Mouse (Mus musculus): ENCODE data around the gene Hdac4. TPM values are rescaled to one million over a fixed set of nuclear protein-coding genes. Genes with fewer than 3 reads are reported as not detected.
A peak's percentile ranks its signal among the peaks of the same experiment; 100 is the strongest.

The Hdac4 gene
- total RNA-seq, 2 experiments from 2014 or later, result 11.7 to 13.8 TPM

DNA sequence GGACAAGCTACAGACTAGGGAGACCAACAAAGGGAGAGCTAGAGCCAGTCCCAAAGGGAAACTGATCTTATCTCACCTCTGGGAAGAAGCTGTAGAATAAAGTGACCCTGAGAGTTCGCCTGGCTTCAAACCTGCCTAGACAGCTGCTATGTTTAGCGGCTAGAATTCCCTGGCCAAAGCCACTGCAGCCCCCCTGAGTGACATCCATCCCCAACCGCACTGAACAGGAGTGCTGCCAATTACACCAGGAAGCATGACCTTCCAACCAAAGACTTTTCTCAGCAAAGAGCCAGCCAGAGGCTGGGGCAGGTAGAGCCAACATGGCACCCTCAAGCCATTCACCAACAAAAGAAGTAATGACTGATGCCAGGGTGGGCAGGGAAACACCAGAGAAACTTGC is 260.3 kb downstream of the Hdac4 start:
- ATAC-seq (replicated peaks; ENCODE audit: poor library complexity, severe bottlenecking), result no peak

GRCm38 (mm10) chr1:91933681-91934080 is 261.8 kb downstream of the Hdac4 start:
- ATAC-seq (replicated peaks; ENCODE audit: poor library complexity, severe bottlenecking), result no peak

GRCm38 (mm10) chr1:91932221-91932620 is 263.3 kb downstream of the Hdac4 start:
- ATAC-seq (replicated peaks; ENCODE audit: poor library complexity, severe bottlenecking), result no peak

- ATAC-seq (replicated peaks; ENCODE audit: poor library complexity, severe bottlenecking), result no peak
These were observed 263.7 kb downstream of the Hdac4 start for GRCm38 (mm10) chr1:91931786-91932185.

GRCm38 (mm10) chr1:91931196-91931595 is 264.3 kb downstream of the Hdac4 start:
- no peak for ATAC-seq (replicated peaks; ENCODE audit: poor library complexity, severe bottlenecking)

DNA sequence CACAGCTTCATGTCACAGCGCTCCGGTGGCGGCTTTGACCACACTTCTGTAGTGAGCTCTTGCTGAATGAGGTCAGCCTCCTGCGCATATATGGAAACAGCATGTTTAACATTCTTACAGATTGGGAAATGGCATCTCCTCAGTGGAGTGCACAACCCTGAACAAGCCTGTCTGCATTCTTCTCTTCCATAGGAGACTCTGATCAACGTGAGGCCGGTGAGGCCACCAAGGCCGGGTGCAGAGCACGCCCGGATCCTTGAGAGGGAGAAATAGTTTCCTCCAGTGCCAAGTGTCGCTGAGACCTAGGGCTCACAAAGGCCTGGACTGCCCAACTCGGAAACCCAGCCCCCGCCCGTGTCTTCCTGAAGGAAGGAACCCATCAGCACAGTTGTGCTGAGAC is 266.4 kb downstream of the Hdac4 start:
- no peak for ATAC-seq (replicated peaks; ENCODE audit: poor library complexity, severe bottlenecking)

DNA sequence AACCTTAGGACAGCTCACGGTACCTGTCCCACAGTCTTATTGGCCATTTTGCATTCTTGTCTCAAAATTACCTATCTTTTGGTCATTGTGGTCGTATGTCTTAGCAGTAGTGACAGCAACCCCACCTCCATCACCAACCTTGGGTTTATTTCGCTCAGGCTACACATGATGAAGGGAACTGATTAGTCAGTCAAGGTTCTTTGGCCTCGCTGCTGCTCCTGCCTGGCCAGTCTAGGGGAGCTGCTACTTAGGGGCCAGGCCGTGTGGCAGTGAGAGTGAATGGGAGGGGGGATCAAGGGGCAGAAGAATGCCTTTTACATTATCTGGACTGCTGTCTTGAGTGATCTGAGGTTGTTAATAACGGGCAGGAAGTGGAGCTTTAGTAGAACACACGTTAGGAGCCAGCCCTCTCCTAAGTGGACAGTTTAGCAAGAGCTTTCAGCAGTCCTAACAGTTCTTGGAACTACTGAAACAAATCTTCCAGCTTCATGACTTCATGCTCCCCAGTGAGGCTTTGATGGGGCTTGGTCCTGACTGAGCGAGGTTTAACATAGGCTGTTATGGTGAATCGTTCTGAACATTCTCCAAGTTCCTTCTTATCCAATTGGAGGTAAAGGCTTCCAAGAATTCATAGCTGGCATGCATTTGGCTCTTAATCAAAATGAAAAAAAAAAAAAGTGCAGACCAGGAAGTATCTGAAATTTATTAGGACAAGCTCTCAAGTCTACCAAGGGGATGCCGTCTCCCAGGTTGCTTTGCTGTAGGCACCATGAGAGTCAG is 267.8 kb downstream of the Hdac4 start:
- ATAC-seq (replicated peaks; ENCODE audit: poor library complexity, severe bottlenecking), result no peak

DNA sequence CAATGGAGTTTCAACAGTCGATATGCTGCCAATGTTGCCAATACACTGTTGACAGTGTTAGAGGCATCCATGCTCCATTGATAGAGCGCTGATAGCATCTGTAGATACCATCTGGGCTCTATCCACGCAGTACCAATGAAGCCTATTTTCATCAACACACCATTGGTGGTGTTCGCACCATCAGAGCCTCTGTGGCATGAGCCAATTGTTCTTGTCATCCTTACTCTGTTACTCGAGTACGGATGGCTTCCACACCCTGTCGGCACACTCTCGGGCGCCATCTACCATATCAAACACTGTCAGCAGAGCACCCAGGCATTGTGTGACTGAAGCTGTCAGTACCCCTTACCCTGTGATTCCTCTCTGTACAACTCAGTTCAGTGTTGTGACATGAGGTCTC is 271.9 kb downstream of the Hdac4 start:
- no peak for ATAC-seq (replicated peaks; ENCODE audit: poor library complexity, severe bottlenecking)

DNA sequence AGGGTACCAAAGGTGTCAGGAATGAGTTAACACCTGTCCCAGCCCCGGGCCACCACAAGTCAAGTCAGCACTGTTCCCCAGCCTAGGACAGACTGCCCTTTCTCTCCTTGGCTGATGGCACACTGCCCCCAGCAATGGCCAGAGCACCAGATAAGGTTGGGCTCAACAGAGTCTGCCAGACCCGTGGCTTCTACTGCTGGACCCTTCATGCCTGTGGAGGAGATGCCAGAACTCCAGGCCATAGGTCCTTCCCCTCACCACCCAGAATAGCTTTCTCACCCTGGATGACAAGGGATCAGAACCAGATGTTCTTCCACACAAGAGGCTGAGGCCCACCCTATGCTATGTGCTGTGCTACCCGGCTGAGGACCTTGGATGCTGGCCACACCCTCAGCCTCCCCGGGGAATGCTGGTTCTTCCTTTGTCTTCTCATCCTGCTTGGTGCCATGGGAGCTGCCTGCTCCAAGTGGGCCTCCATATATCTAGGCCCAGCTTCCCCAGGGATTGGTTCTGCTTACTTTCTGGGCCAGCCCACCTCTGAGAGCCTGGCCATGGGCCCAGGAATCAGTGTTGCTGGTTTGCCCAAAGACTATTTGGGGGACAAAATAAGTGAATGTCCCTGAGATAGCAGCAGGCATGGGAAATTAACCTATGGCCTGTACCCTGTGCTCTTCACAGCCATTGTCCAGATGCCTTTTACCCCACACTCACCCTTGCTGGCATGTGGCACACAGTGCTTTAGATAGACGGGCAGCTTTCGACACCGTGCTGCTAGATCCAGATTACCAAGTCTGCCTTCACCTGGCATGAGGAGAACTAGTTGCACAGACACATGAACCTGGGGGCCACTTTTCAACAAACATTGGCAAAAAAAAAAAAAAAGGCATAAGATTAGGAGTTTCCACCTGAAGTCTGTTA is 273.0 kb downstream of the Hdac4 start:
- ATAC-seq (replicated peaks; ENCODE audit: poor library complexity, severe bottlenecking), result no peak

DNA sequence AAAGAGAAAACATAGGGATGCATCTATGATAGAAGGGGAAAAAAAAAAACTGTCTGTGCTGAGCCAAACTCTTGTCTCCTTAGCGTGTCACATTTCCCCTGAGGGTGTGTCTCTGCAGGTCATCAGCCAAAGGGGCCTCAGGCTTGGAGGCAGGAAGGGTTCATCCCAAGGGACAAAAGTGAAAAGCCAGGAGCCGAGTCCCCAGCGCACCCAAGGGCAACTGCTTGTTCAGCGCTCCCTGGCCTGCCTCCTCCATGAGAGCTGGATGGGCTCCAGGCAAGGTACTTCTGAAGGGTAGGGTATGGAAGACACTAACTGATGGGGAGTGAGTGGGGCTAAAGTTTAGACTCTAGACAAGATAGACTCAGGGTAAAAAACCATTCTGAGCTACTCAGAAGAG is 273.8 kb downstream of the Hdac4 start:
- ATAC-seq (replicated peaks; ENCODE audit: poor library complexity, severe bottlenecking), result no peak

DNA sequence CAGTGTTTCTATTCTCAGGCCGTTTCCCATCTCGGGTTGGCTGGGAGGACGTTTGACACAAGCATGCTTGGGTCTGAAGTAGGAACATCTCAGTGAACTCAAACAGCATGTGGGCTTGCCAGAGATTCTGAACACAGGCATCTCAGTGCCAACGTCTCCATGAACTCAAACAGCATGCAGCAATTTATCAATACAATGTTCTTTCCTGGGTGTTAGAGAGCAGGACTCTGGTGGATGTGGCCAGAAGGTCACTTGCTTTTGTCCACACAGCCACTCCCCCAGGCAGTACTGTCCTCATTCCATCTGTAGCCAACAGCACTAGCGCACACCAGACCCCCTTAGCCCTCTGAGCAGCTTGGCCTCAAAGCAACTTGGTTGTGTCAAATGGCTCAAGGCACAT is 274.2 kb downstream of the Hdac4 start:
- no peak for ATAC-seq (replicated peaks; ENCODE audit: poor library complexity, severe bottlenecking)

- no peak for ATAC-seq (replicated peaks; ENCODE audit: poor library complexity, severe bottlenecking)
These were observed 275.4 kb downstream of the Hdac4 start for GRCm38 (mm10) chr1:91920038-91920589.

DNA sequence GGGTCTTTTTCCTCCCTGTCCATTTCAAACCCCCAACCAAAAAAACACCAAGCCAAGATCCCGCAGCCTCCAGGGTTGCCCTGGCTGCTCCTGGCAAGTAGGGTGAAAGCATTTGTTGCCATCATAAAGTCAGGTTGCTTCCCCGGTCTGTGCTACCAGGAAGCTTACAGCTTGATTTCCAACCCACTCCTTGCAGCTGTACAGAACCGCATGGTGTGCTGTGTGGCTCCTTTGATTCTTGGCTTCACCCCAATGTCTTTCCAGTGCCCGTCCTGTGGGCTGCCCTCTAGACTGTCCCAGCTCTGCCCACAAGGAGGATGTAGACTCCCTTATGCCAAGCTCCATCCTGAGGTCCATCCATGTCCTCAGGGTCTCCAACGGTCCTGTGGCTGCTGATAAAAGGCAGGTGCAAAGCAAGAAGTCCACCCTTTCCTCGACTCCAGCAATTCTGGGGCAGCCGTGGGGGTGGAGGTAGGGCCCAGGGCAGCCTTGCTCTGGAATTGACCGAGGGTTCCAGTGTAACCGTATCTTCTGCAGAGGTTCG is 277.2 kb downstream of the Hdac4 start:
- ATAC-seq (replicated peaks; ENCODE audit: poor library complexity, severe bottlenecking), result no peak

DNA sequence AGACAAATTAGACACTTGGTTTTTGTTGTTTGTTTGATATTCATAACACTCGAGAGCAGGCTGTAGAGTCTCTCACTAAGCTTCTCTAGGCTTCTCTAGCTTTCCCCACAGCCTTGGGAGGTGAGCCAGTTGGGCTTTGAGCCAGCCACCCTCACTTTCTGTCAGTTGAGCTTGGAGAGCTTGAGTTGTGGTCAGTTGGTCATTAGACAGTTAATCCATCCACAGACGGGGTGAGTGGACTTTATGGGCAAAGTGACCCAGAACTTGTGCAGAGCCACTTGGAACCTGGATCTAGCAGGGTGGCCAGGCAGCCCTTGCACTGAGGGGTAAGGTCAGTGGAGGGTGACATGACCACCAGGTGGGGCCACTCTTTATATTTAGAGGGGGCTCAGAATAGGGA is 277.9 kb downstream of the Hdac4 start:
- ATAC-seq (replicated peaks; ENCODE audit: poor library complexity, severe bottlenecking), result no peak

DNA sequence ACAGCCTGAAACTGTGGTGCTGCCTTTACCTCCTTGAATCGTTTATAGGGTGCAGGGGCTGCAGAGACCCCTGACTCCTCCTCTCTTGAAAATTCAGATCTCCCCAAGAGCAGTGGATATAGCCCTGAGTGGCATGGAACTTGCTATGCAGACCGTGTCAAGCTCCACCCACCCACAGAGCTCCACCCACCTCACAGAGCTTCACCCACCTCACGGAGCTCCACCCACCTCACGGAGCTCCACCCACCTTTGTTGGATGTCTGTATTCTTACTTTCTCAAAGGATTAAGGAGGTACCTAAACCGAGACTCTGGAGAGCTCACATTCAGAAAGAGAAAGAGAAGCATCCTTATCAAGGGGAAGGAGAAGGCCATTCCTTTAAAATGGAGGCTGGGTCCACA is 279.5 kb downstream of the Hdac4 start:
- no peak for ATAC-seq (replicated peaks; ENCODE audit: poor library complexity, severe bottlenecking)

GRCm38 (mm10) chr1:91914648-91915047 is 280.9 kb downstream of the Hdac4 start:
- no peak for ATAC-seq (replicated peaks; ENCODE audit: poor library complexity, severe bottlenecking)

DNA sequence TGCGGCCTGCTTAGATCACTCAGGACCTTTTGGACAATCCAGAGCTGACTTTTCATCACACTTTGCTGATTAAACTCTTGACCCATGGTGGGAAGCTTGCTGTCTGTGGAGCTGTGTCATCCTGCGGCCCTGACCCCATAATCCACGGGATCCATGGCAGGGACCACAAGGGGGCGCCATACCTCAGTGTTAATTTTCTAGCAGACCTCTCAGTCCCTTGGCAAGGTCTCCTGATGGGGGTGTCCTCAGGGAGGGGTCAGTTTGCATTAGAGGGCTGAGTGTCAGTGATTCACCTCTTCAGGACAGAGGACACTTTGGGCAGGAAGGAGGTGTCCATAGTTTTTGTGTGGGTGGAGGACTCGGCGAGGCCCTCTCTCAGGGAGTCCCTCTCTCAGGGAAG is 281.6 kb downstream of the Hdac4 start:
- peak; percentile 70 for ATAC-seq (replicated peaks; ENCODE audit: poor library complexity, severe bottlenecking)

GRCm38 (mm10) chr1:91912227-91913119 is 283.0 kb downstream of the Hdac4 start:
- no peak for ATAC-seq (replicated peaks; ENCODE audit: poor library complexity, severe bottlenecking)

DNA sequence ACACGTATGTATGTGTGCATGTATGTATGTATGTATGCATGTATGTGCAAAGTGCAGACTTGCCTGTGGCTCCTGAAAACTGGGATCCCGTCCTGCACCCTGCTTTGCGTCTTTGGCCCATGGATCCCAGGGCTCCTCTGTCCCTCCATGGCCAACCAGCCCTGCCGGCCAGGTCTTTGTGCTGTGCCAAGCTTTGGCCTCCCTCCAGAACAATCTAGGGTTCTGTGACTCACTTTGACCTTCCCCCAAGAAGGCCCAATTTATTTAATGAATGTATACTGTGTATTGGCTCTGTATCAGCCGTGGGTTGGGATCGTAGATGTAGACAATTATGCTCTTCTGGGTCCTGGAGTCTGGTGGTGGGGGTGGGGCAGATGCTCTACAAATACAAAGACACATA is 290.2 kb downstream of the Hdac4 start:
- no peak for ATAC-seq (replicated peaks; ENCODE audit: poor library complexity, severe bottlenecking)
